Mouse (Mus musculus): ENCODE measurements at regions not wholly inside any gene's neighbourhood (a gene's known extent, or its start where the extent isn't known, plus 50 kb on each side); places are given as distances from the start of the nearest gene placed in this dataset.

DNA sequence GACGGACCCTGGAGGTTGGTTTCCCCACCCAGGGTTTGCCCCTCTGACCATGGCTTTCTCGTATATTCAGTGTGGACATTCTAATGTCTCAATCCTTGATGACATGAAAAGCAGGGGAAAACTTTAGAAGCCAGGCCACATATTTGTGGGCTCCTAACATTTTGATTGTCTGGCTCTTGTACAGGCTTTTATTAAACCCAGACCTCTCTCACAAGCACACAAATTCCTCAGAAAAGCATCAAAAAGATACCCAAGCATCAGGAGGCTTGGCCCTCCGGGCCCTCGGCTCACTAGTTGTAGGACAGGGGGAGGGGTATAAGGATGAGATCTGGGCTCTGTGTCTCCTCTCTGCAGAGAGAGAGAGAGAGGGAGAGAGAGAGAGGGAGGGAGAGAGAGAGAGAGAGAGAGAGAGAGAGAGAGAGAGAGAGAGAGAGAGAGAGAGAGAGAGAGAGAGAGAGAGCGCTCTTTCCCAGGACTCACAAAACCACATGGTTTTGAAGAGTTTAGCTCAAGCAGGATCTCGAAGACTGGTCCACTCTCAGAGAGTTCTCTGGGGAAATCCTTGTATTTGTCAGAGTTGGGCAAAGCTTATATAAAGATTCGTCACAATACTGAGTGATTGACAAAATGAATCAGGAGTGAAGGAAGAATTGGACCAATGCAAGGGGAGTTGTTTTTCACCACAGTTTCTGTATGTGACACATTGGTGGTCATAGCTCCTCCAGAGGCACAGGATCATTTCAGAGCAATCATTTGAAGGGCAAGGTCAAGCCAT is 167.2 kb upstream of the Cxcl12 start:
- no peak for DNase-seq (ENCODE audit: low spot score)

DNA sequence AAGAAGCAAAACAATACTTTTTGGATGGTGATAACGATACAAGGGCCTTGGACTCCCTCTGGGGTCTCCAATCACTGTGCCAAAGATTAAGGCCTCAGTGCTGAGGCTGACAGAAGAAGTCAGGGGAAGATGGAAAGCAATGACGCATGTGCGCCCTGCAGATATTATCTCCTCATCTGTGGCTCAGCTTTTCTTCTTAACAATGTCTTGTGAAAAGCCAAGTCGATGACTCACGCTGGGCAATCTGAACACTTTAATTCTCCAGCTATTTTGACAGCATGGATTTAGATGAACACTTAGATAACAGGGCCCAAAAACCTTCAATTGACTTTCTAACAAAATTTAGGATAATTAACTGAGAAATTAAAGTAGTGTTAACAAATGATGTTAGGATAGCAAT is 155.7 kb upstream of the Cxcl12 start:
- DNase-seq (ENCODE audit: low spot score): no peak

DNA sequence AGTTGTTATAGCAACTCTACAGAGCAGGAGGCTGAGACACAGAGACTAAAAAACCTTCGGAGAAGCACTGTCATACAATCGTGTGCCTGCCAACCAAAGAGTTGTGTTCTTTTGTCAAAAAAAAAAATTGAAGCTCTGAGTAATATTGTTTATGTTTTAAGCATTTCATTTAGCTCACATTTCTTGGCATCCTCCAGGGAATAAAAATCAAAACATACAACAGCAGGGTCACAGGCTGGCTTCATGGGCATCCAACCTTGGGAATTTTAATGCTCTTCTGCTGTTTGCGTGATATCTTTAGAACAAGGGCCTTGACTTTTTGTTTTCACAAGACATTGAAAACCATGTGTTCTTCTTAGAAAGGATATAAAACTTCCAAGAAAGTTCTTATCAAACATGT is 152.9 kb upstream of the Cxcl12 start:
- no peak for DNase-seq (ENCODE audit: low spot score)

DNA sequence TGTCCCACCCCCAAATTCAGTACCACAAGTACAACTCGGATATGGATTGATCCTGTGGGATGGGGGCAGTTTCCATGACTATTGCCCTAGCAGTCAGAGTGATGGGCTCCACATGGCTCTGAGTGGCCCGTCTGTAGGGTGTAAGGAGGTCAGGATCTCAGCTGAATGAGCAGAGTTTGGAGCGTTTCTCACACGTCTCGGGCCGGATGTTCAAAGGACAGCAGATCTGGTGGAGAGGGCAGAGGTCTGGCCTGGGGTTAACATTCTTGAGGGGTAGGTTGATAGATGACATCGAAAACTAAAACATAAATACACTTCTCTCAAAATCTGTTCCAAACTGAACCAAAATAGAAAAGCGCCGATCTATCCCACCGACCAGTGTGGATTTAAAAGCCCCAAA is 146.5 kb upstream of the Cxcl12 start:
- no peak for DNase-seq (ENCODE audit: low spot score)

DNA sequence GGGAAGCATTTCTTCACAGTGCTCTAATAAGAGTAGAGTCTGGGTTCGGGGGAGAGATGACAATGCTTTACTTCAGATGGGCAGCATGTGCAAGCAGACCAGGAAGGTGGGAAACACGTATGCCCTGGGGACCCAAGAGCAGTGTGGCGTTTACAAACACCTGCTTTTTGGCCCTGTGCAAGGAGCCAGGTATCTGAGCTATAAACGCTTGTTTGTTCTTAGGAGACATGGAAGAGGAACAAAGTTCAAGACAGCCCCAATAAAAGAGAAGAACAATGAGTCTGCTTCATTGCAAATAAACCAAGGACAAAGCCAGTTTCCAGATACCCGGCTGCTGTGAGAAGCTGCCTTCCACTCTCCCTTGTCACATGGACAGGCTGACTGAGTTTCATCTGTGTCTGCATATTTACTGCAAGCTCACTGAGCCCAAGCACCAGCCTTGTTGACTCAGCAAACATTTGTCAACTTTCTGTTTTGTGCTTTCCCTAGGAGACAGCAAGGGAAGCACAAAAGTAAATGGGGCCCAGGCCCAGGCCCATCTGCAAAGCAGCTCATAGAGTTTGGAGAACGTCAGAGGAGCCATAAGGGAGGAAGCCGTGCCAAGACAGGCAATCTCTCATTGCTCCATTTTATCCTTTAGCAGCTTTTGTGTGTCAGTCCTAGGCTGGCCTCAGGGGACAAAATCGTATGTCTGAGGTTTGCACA is 136.1 kb upstream of the Cxcl12 start:
- DNase-seq (ENCODE audit: low spot score): no peak

GRCm38 (mm10) chr6:117043744-117044143 is 124.6 kb upstream of the Cxcl12 start:
- no peak for DNase-seq (ENCODE audit: low spot score)

GRCm38 (mm10) chr6:117049459-117050010 is 118.8 kb upstream of the Cxcl12 start:
- DNase-seq (ENCODE audit: low spot score): no peak

DNA sequence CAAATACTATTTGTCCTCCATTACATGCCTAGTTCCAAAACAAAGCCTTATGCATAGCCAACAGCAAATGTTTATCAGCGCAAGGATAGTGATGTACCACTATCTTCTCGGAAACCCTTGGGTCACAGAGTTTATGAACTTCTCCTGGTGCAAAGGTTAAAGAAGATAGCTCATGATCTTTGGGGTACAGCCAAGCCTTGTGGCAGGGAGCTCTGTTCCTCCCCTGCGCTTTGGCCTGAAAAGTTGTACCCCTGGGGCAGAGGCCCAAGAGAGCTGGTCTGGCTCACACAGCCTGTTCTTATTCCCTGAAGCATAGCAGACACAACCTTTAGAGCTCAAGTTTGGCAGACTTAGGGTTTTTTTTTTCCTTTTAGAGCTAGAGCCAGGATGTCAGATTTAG is 107.6 kb upstream of the Cxcl12 start:
- DNase-seq (ENCODE audit: low spot score): no peak

- no peak for DNase-seq (ENCODE audit: low spot score)
Measured at GRCm38 (mm10) chr6:117067541-117068305, 100.6 kb upstream of the Cxcl12 start.

- no peak for DNase-seq (ENCODE audit: low spot score)
Measured at GRCm38 (mm10) chr6:117071311-117071710, 97.0 kb upstream of the Cxcl12 start.

DNA sequence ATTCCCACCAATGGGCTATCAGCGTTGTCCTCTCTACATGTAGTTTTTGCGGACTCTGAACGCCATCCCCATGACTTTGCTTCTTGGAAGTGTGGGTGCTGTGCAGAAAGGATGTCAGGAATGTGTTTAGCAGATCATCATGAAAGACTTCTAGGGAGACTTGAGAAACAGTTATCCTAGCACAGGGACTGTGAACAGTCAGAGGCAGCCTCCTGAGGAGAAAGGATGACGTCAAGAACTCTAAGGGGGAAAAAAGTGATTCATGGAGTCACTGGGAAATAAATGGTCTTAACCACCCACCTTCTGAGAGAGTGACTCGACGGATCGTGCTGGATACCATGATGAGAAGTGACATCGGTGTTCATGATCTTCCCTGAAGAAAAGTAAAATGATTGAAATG is 96.5 kb upstream of the Cxcl12 start:
- DNase-seq (ENCODE audit: low spot score): no peak

DNA sequence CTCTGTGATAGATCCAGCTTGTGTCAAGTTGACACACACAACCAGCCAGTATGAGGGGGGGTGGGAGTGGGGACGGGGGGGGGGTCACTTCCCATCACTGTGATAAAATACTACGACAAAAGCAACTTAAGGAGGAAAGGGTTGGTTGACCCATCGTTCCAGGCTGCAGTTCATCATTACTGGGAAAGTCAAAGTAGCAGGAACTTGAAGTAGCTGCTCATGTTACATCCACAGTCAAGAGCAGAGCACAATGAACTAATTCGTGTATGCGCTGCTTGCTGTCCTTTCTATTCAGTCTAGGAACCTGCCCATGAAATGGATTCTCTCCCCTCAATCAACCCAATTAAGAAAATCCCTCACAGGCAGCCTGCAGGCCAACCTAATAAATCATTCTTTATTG is 88.8 kb upstream of the Cxcl12 start:
- no peak for DNase-seq (ENCODE audit: low spot score)

DNA sequence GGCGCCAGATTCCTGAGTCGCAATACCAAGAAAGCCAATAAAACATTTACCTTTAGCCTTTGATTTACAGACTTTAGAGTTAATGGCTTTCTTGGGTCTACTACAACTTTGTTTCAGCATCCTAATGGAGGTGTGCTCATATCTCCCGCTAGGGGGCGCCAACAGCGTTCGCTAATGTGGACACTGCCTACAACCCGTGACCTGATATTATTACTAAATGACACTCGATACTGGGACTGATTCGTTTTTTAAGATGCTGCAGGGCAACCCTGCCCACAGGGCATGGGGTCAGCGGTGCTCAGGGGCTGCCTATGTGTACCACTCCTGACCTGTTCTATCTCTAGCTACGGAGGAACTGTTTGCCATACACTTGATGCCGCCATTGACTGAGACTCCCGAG is 87.4 kb upstream of the Cxcl12 start:
- no peak for DNase-seq (ENCODE audit: low spot score)

GRCm38 (mm10) chr6:117084211-117084610 is 84.1 kb upstream of the Cxcl12 start:
- DNase-seq (ENCODE audit: low spot score): no peak

- no peak for DNase-seq (ENCODE audit: low spot score)
Measured at GRCm38 (mm10) chr6:117084833-117085500, 83.4 kb upstream of the Cxcl12 start.

- DNase-seq (ENCODE audit: low spot score): no peak
Measured at GRCm38 (mm10) chr6:117094742-117095141, 73.6 kb upstream of the Cxcl12 start.

- DNase-seq (ENCODE audit: low spot score): no peak
Measured at GRCm38 (mm10) chr6:117099871-117100270, 68.5 kb upstream of the Cxcl12 start.

DNA sequence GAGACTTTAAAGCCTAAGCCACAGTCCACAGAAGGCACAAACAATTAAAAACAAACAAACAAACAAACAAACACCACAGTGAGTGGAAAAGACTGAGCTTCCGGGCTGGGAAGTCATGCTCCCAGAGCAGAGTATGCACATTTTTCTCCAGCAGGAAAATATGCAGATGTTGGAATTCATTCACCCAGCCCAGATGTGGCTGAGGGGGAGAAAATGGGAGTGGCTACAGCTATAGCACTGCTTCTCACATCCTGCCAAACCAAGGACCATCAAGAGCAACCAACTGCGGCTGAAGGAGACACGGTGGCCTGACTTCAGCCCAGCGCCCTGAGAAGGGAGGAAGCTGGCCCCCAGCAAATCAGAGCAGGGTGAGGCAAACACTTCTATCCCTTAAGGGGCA is 65.6 kb upstream of the Cxcl12 start:
- no peak for DNase-seq (ENCODE audit: low spot score)

GRCm38 (mm10) chr6:117104047-117104446 is 64.3 kb upstream of the Cxcl12 start:
- no peak for DNase-seq (ENCODE audit: low spot score)

DNA sequence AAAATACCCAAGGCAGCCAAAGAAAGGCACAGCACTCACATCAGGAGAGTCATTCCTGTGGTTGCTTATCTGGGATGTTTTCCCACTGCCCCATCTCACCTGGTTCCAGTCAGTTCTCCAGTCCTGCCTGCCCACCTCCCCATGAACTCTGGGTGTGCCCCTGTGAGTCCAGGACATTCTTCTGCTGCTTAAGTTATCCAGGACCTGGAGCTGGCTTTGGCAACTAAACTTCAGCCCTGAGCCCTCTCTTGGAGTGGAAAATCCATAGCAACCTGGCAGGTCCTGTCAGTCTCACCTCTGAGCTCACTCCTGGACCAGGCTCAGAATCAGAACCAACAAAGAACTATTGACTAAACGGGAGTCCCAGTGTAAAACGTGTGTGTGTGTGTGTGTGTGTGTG is 63.9 kb upstream of the Cxcl12 start:
- no peak for DNase-seq (ENCODE audit: low spot score)

DNA sequence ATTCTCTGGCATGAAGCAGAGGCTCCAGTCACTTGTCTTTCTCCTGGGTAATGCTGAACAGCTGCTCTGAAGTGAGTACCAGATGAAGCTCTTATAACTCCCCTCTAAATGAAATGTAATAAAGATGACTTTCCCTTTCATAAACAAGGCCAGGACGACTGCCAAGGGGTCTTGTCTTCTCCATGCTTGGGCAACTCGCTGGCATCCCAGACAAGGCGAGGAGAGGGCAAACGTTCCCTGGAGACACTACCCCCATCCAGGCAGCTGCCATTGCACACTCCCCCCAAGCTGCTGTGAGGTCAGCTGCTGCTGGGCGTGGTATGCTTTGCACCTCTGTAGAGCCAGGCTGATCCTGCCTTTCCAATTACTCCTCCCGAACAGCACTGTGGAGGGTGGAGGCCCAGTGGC is 63.1 kb upstream of the Cxcl12 start:
- no peak for DNase-seq (ENCODE audit: low spot score)

- DNase-seq (ENCODE audit: low spot score): no peak
Measured at GRCm38 (mm10) chr6:117110291-117110690, 58.0 kb upstream of the Cxcl12 start.
